Mouse (Mus musculus): Measurements from ENCODE around the gene Pou2f3.

GRCm38 (mm10) chr9:43178172-43178571, 32.0 kb downstream of the Pou2f3 start:
- TF ChIP-seq FLI1 (IDR thresholded peaks at IDR 0.05; ENCODE audit: low read length) (no peak), GATA1 (IDR thresholded peaks at IDR 0.05; ENCODE audit: borderline replicate concordance, low read length) (no peak)

Measured in megakaryocyte, embryonic 14.5 days (primary cell).